Comparison of ENCODE assay signal across 8 mouse cellular contexts in genomic region chr4:48770954-48771665, GRCm38 (mm10).
DNase-seq lines count a peak whose midpoint lies in the region; ATAC-seq and TF ChIP-seq lines count a peak whose summit lies in the region.

No protein-coding gene starts in this region.

- no peak overlapping the region for H3K4me3 ChIP-seq in heart, adult 2 months
- no peak overlapping the region for H3K4me3 ChIP-seq in heart, embryonic 12.5 days
- H3K4me3 ChIP-seq in forebrain, postnatal 0 days (ENCODE audit: low read depth, low read length) = no peak overlapping the region
- H3K4me3 ChIP-seq in intestine, postnatal 0 days (ENCODE audit: low read depth, low read length) = no peak overlapping the region; the same call in 1 of the 2 replicates
- H3K4me3 ChIP-seq in midbrain, embryonic 16.5 days (ENCODE audit: low read depth, low read length) = no peak overlapping the region

- 31% methylated on average over 14 of the region's 14 CpGs for WGBS in heart, adult 2 months
- WGBS in heart, embryonic 12.5 days = 35% methylated on average over 14 of the region's 14 CpGs
- 33% methylated on average over 14 of the region's 14 CpGs for WGBS in forebrain, postnatal 0 days
- 16% methylated on average over 14 of the region's 14 CpGs for WGBS in intestine, postnatal 0 days
- 37% methylated on average over 14 of the region's 14 CpGs for WGBS in midbrain, embryonic 16.5 days

- no peak overlapping the region for H3K27ac ChIP-seq in heart, adult 2 months
- no peak overlapping the region for H3K27ac ChIP-seq in heart, embryonic 12.5 days (ENCODE audit: poor library complexity, severe bottlenecking)
- 0 out of 2 replicates have a peak overlapping the region, but pooled peaks have one; percentile 36 for H3K27ac ChIP-seq in forebrain, postnatal 0 days (ENCODE audit: low read depth, low read length)
- H3K27ac ChIP-seq in intestine, postnatal 0 days (ENCODE audit: low read depth, low read length) = no peak overlapping the region
- peak overlapping the region; percentile 68 for H3K27ac ChIP-seq in midbrain, embryonic 16.5 days (ENCODE audit: low read length)

- no peak overlapping the region for H3K4me2 ChIP-seq in heart, embryonic 12.5 days
- H3K4me2 ChIP-seq in forebrain, postnatal 0 days (ENCODE audit: low read depth) = no peak overlapping the region
- H3K4me2 ChIP-seq in intestine, postnatal 0 days (replicated peaks; ENCODE audit: low read depth) = peak overlapping the region; percentile 43
- H3K4me2 ChIP-seq in midbrain, embryonic 16.5 days (ENCODE audit: low read length) = peak overlapping the region; percentile 20

- peak in 1 of 2 experiments; percentile 21 for DNase-seq in heart, adult 2 months
- DNase-seq in cerebellum, adult 11-12 months = peak; percentile 2
- DNase-seq in forebrain, postnatal 0 days = peak; percentile 85
- DNase-seq in left cerebral cortex, postnatal 10 days (ENCODE audit: extremely low spot score in 1 of 2, low spot score in 2 of 2) = peak; percentile 35 to 59
- peak; percentile 40 for DNase-seq in thymus, postnatal 4 days

- peak; percentile 75 for TF ChIP-seq CTCF in heart, adult 2 months (IDR thresholded peaks at IDR 0.05)
- peak; percentile 74 for TF ChIP-seq CTCF in forebrain, postnatal 0 days (IDR thresholded peaks at IDR 0.05; ENCODE audit: low read depth)
- peak; percentile 79 for TF ChIP-seq CTCF in intestine, postnatal 0 days (IDR thresholded peaks at IDR 0.05; ENCODE audit: low read depth)

- ATAC-seq in heart, embryonic 12.5 days (ENCODE audit: insufficient number of reproducible peaks, low FRiP score) = no peak
- peak; percentile 86 for ATAC-seq in forebrain, postnatal 0 days
- peak; percentile 51; the same call in 1 of the 2 replicates for ATAC-seq in intestine, postnatal 0 days
- peak; percentile 92 for ATAC-seq in midbrain, embryonic 16.5 days

- H3K4me1 ChIP-seq in heart, adult 2 months (ENCODE audit: control insufficient read depth, insufficient read depth, low read length) = no peaks in the 10 kb centered on the region
- peaks cover 5% of the 10 kb centered on the region; the same call in 1 of the 2 replicates for H3K4me1 ChIP-seq in heart, embryonic 12.5 days (replicated peaks)
- peaks cover 8% of the 10 kb centered on the region; the same call in 1 of the 2 replicates for H3K4me1 ChIP-seq in forebrain, postnatal 0 days (ENCODE audit: insufficient read depth)
- no peaks in the 10 kb centered on the region for H3K4me1 ChIP-seq in intestine, postnatal 0 days (replicated peaks; ENCODE audit: control insufficient read depth, insufficient read depth, low read length)
- 0 out of 2 replicates have a peak, but pooled peaks cover 6% of the 10 kb centered on the region for H3K4me1 ChIP-seq in midbrain, embryonic 16.5 days (ENCODE audit: control insufficient read depth, insufficient read depth, low read length)

- no peaks in the 10 kb centered on the region for H3K36me3 ChIP-seq in heart, adult 2 months (ENCODE audit: control insufficient read depth, insufficient read depth, low read length)
- no peaks in the 10 kb centered on the region for H3K36me3 ChIP-seq in heart, embryonic 12.5 days
- no peaks in the 10 kb centered on the region for H3K36me3 ChIP-seq in forebrain, postnatal 0 days (ENCODE audit: insufficient read depth)
- no peaks in the 10 kb centered on the region for H3K36me3 ChIP-seq in intestine, postnatal 0 days (ENCODE audit: control insufficient read depth, insufficient read depth)
- H3K36me3 ChIP-seq in midbrain, embryonic 16.5 days (ENCODE audit: control insufficient read depth, insufficient read depth, low read length) = no peaks in the 10 kb centered on the region

- H3K9ac ChIP-seq in heart, adult 2 months (ENCODE audit: low read depth, low read length) = no peak overlapping the region
- H3K9ac ChIP-seq in heart, embryonic 12.5 days = no peak overlapping the region
- H3K9ac ChIP-seq in forebrain, postnatal 0 days = no peak overlapping the region
- H3K9ac ChIP-seq in intestine, postnatal 0 days (ENCODE audit: low read depth, low read length) = no peak overlapping the region
- no peak overlapping the region for H3K9ac ChIP-seq in midbrain, embryonic 16.5 days (ENCODE audit: low read depth, low read length)

- H3K79me2 ChIP-seq in heart, adult 2 months (replicated peaks; ENCODE audit: control insufficient read depth, insufficient read depth, low read length) = no peaks in the 10 kb centered on the region

- H3K27me3 ChIP-seq in heart, adult 2 months (ENCODE audit: control insufficient read depth, insufficient read depth, low read length) = no peaks in the 10 kb centered on the region
- peaks cover 14% of the 10 kb centered on the region; the same call in 1 of the 2 replicates for H3K27me3 ChIP-seq in heart, embryonic 12.5 days (replicated peaks)
- no peaks in the 10 kb centered on the region for H3K27me3 ChIP-seq in forebrain, postnatal 0 days (ENCODE audit: insufficient read depth, low read length)
- no peaks in the 10 kb centered on the region for H3K27me3 ChIP-seq in intestine, postnatal 0 days (replicated peaks; ENCODE audit: control insufficient read depth, insufficient read depth, low read length)
- no peaks in the 10 kb centered on the region for H3K27me3 ChIP-seq in midbrain, embryonic 16.5 days (ENCODE audit: control insufficient read depth, insufficient read depth, low read depth, low read length)

- intact Hi-C loops in heart, adult 2 months (cut with DNase I) = loop anchor here (5.0 to 10.0 kb wide), 2 partner anchors 79 to 854 kb away; no protein-coding TSS in a partner anchor
- intact Hi-C loops in left cerebral cortex, postnatal 10 days (cut with DNase I) = loop anchor here (5.0 to 10.0 kb wide), 3 partner anchors 79 to 554 kb away; no protein-coding TSS in a partner anchor

- TF ChIP-seq EP300 in heart, adult 2 months (IDR thresholded peaks at IDR 0.05; ENCODE audit: insufficient read depth, low read depth, low read length) = no peak

- TF ChIP-seq POLR2A in heart, adult 2 months (IDR thresholded peaks at IDR 0.05; ENCODE audit: insufficient read depth, low read depth, low read length) = no peak

- H3K9me3 ChIP-seq in heart, embryonic 12.5 days (replicated peaks) = no peaks in the 10 kb centered on the region
- no peaks in the 10 kb centered on the region for H3K9me3 ChIP-seq in forebrain, postnatal 0 days (ENCODE audit: low read length)
- no peaks in the 10 kb centered on the region for H3K9me3 ChIP-seq in intestine, postnatal 0 days (ENCODE audit: control insufficient read depth)
- no peaks in the 10 kb centered on the region for H3K9me3 ChIP-seq in midbrain, embryonic 16.5 days (replicated peaks; ENCODE audit: control insufficient read depth, low read length, poor library complexity, severe bottlenecking)

Comparison
In these comparisons a context has a peak if more than half of its experiments do, and no peak if none do; other contexts are left out.
1. H3K27ac ChIP-seq: peak in forebrain, postnatal 0 days (single experiment) and midbrain, embryonic 16.5 days (single experiment); none in heart, adult 2 months (single experiment), heart, embryonic 12.5 days (single experiment) and intestine, postnatal 0 days (single experiment).
2. H3K4me2 ChIP-seq: peak in intestine, postnatal 0 days (single experiment) and midbrain, embryonic 16.5 days (single experiment); none in heart, embryonic 12.5 days (single experiment) and forebrain, postnatal 0 days (single experiment).
3. Peak in every context shown above with its lines, with median percentiles within 50 percentile points of each other: CTCF ChIP-seq.